Mouse (Mus musculus) brain, embryonic 18.5 days (tissue): ENCODE results near the gene Map3k19.

Experiments used
- DNase-seq: peaks from one replicate; pipeline ENCODE4 v3.0.0-alpha.2; 2012; ENCODE audit warnings: low read depth, low spot score

Gene Map3k19

DNA sequence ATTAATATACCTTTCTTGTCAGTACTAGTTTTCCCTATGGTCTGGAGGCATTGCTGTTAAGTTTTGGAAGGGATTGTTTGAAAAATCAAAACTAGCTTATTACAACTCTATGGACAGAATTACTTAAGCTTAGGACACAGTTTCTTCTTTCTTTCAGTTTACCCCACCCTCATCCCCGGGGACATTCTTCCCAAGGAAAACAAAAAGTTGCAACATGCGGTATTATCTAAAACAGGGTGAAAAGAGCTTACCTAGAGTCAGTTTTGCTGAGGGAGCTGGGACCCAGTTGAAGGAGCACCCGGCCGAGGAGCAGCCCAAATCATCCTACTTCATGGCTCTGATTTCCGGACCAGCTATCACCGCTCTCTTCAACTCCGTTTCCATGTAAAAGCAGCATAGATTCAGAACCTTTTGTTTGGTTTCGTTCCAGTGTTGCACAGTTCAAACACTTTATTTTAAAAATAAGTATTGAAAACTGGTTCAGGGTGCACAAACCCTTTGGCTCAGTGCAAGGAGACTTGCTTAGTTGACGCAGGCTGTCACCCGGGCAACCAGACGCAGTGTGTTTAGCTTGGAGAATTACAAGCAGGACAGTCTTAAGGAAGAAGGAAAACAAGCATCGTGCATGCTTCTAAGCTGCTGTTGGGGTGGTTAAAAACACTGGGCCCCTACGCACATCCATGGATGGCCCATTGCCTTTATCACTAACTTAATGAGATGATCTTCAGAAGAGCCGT lies at the start of gene Map3k19:
TSS of gene Map3k19 (minus strand) at position 546 of the 737 bp plus-strand sequence.
- DNase-seq, result no peak

DNA sequence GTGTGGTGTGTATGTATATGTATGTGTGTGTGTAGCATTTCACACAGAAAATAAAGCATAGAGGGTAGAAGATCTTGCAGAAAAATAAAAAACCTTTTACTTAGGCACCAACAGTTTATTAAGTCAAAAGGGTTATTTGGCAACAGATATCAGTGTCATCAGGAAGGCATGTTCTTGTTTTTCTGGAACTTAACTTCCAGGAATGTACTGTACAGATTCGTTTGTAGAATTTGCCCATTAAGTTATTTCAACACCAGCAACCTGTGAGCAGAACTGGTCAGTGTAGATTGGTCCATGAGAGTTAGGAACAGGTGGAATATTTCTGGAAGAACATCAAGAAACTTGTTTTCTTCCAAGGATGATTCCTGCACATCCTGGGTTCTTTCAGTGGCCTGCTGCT lies 44.6 kb upstream of the Map3k19 start:
- DNase-seq, result no peak

DNA sequence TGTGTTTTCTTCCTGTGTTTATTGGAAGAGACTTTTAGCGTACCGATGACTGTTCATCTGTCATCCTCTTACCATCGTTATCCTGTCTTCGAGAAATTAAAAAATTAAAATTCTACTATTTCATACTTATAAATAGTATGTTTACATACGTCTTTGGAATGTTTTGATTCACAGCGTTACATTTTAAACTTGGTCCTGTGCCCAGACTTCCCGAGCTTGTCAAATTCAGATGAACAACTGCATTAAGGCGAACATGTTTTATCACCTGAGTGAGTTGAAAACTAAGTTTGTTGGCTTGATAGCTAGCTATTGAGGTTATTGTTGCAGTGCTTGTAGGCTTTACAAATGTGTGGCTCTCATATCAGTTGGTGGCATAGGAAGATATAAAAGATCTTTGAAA lies 14.4 kb upstream of the Map3k19 start:
- no peak for DNase-seq

DNA sequence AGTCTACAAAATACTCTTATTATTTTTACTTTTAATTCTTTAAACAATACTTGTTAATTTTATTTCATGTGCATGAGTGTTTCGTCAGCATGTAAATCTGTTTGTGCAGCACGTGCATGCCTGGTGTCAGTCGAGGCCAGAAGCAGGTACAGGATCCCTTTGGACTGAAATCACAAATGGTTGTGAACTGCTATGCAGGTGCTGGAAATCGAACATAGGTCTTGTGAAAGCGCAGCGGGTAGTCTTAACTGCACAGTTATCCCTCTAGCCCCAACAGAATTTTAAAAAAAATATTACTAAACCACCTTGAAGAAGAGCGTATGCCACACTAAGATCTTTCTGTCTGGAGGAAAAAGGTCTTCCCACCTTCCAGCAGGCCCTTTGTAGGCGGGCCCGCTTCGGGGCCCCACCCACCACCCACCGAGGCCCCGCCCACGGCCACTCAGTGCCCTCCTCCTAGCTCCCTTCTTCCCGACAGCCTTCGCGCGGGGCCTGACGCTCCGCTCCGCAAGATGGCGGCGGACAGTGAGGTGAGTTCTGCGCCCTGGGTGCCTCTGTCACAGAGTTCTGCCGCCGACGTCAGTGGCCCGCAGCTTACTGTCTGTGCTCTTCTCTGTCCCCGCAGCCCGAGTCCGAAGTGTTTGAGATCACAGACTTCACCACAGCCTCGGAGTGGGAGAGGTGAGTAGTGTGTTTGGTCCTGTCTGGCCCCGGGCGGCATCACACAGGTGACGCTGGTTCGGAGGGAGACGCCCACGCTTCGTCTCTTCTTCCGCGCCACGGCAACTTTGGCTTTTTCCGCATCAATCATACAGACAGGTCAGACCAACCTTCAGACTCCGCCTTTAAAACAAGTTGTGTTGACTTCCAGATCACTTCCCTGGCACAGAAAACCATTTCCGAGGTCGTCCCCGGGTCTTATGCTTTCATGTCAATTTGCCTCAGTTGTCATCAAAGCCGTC lies 13.8 kb upstream of the Map3k19 start, which contains the start of gene Rab3gap1:
TSS of gene Rab3gap1 (plus strand) at position 474 of the 962 bp plus-strand sequence.
- DNase-seq, result peak; percentile 61

DNA sequence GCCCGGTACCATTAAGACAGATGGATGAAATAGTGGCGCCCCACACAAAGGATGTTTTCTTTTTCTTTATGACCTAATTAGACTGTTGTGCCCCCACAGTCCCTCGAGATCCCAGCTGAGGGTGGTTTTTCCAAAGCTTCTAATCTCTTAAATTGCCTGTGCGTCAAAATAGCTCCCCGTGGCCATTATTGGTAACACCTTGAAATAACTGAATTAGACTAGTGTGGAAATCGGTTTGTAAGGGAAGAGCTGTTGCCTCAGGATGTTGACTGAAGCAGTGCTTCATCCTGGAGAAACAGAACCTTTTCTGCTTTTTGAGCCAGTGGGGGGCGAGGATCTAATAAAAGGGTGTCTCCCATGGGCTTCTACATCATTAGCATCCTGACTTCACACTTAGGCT lies 9.0 kb upstream of the Map3k19 start:
- no peak for DNase-seq

DNA sequence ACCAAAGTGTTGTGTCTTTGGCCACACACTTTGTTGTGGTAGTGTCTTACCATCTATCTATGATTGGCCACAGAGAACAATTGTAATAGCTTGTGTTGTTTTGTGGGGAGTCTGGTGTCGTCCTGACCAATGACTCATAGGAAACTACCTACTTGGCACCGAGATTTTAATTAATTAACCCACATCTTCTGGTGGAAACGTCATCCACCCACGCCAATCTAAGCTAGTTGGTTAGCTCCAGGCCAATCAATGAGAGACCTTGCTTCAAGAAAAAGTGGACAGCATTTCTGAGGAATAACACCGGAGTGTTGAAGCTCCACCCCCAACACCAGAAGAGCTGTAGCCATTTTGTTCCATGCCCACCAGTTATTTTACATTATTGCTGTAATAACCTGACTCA lies 7.1 kb upstream of the Map3k19 start:
- DNase-seq, result no peak

DNA sequence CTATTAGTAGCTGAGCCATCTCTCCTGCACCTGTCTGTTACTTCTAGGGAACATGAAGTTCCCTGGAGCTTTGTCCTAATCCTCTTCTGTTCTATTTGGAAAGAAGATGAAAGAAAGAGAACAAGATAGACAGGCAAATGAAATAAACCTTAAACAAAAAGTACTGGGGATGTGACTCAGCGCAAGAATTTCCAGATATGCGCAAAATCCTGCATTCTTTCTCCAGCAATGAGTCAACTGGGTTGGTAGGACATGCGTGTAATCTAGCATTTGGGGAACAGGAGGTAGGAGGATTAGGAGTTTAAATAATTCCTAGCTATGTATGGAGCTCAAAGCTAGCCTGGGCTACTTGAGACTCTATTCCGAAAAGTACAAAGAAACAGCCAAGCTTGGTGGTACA lies 5.7 kb upstream of the Map3k19 start:
- no peak for DNase-seq

DNA sequence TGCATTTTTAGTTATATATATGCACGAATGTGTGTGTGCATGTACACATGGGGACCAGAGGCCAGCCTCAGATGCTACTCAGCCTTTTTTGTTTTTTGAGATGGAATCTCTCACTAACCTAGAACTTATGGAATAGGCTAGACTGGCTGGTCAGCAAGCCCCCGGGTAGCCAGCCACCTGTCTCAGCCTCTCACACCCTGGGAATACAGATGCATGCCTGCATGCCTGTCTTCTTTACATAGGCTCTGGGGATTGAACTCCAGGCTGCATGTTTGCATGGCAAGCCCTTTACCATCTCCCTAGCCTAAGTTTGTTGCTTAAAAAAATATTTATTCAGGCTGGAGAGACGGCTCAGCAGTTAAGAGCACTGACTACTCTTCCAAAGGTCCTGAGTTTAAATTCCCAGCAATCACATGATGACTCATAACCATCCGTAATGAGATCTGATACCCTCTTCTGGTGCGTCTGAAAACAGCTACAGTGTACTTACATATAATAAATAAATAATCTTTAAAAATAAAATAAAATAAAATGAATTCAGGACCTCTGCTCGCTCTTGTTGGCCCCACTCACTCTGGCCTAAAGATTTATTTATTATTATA lies 5.1 kb upstream of the Map3k19 start:
- no peak for DNase-seq

DNA sequence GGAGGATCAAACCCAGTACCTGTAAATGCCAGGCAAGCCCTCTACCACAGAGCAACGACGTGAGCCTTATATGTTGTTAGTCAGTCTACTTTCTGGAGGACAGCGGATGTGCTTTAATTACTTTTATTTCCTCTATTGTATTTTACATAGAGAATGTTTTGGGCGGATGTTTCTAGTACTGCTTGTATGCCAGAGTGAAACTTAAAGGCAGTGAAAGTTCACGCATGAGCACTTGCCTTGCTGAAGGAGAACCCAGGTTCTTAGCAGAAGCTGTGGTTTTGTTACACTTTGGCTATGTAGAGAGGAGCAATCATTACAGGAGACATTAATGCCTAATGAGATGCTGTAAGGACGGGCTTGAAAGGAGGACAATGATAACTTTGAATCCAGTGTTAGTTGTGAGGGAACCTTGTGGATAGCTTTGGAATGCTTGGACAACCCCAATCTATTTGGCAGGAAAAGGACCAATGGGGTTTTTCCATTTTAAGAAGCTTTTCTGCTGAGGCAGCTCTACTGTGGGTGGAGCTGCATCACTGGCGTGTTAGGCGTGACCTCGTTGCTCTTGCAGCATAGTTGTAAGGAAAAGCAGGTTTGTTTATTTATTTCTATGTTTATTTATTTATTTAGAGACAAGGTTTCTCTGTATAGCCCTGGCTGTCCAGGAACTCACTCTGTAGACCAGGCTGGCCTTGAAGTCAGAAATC lies 4.3 kb upstream of the Map3k19 start:
- no peak for DNase-seq

DNA sequence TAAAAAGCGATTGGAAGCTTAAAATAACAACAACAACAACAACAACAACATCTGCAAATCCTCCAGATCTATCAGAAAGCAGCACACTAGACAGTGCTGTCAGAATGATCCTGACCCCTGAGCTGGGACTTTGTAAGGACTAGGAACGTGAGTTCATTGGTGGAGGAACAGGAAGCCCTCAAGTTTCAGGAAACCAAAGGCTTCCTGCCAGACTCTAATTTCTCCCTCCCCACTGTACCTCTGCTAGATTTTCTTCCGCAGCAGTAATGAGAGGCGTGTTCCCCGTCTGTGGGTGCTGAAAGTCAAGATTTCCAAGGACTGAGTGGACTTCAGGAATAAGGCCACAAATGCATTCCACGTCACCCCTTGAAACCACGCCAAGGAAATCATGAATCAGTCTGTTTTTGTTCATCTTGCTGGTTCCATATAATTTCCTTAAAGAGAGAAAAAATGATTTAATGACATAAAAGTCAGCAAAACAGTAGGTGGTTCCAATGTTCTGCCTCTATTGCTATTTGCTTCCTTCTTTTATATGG lies 4.7 kb downstream of the Map3k19 start:
- DNase-seq, result no peak

DNA sequence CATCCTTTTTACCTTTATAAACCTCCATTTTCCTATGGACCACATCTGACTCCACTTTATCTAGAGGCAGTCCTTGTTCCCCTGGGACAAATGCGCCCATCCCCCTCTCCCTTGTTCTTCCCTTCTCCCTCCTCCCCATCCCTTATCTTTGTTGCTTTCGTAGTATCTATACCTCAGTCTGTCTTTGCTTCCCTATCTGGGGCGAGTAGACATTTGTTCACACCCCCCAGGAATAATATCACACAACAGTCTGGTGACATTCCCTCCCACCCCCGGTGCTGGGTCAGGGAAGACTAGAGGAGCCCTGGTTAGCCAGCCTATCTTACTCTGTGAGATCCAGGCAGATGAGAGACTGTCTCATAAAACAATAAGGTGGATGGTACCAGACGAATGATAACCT lies 9.4 kb downstream of the Map3k19 start:
- no peak for DNase-seq

DNA sequence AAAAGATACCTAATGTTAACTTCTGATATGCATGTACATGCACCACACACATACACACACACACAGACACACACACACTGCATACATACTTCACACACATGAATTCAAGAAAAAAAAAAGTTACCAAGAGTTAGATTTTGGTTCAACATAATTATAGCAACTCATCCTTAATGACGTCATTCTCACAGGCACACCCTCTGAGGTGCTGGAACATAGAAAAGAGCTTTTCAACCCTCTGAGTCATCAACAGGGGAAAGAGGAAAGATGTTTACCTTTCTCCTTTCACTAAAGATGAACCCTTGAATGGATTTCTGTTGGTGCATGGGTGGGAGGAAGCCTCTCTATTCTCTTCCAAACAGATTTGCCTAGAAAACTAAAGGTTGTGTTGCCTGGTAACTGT lies 16.2 kb downstream of the Map3k19 start:
- DNase-seq, result no peak

DNA sequence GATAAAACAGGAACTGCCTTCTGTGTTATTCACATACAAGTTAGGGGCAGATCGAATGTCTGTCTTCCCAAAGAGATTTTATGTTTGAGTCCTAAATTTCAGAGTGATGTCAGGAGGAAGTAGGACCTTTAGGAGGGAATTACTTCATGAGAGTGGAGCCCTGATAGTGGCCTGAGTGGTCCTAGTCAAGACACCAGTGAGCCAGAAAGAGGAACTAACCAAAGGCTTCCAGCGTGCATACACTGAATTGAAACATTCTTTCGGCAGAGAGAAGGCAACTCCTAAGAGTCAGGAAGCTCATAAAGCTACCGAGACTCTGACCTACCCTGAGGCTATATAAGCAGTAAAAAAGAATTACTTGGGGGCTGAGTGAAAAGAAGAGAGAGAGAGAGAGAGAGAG lies 18.2 kb downstream of the Map3k19 start:
- DNase-seq, result no peak

DNA sequence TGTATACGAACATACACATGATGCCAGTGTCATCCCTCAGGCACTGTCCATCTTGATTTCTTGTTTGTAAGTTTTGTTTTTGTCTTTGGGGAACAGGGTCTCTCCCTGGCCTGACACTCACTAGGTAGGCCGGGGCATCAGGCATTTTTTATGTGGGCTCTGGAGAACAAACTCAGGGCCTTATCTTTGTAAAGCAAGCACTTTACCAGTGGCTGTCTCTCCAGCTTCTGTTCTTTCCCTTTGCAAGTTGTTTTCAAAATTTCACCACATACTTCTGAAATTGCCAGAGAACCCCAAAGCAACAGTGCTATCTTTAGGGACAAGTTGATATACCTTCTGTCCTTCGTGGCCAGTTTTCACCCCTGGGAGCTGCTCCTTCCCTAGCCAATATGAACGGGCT lies 20.6 kb downstream of the Map3k19 start:
- no peak for DNase-seq

DNA sequence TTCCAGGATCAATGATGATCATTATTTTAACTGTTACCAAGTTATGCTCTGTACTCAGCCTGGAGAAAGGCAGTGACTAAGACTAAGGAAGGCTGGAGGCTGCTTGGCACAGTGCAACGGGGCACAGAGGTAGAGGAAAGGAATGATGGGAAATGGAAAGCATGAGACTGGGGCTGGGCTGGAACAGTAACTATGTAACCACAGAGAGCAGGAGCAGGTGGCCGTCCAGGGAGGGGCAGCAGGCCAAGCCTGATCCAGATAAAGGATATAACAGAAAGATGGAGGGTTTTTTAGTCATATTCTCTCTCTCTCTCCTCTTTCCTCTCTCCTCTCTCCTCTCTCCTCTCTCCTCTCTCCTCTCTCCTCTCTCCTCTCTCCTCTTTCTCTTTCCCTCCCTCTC lies 21.1 kb downstream of the Map3k19 start:
- DNase-seq, result no peak

DNA sequence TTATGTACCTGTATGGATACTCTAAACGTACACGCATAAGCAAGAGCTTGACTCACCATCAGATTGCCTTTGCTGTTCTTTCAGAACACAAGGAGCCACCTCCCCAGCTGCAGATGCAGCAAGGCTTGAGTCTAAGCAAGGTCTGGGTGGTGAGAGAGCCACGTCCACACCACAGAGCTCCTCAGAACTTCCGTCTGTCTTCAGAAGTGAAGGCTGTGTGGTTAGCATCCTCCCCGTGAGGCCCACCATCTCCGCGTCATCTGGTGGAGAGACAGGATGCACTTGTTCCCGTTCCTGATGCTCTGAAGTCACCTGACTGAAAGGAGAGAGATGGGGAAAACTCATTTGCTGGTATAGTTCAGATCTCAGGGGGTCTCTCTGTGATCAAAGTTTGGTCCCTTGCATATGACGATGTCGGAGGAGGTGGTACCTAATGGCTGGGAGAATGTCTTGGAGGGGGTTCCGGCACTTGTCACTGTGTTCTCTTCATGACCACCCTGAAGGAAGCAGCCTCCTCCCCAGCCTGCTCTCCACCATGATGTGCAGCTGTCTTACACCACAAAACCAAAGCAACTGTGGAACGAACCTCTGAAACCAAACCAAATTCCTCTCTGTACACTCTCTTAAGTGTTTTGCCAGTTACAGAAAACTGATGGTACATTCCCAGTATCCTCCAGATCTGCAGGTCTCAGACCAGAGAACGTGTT lies 24.5 kb downstream of the Map3k19 start:
- DNase-seq, result no peak

DNA sequence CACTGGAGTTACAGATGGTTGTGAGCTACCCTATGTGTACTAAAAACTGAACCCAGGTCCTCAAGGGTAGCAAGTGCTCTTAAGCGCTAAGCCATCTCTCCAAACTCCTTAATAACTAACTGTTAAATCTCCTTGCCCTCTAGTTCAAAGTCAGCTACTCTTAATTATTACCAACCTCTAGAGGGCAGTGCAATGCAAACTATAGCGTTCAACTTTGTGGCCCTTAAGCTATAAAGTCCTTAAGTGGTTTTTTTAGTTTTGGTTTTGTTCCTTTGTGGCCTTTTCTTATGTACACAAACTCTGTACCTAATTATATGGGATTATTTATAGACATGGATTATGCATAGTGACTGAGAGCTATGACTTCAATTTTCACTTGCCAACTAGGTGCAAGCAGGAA lies 27.5 kb downstream of the Map3k19 start:
- peak; percentile 2 for DNase-seq

DNA sequence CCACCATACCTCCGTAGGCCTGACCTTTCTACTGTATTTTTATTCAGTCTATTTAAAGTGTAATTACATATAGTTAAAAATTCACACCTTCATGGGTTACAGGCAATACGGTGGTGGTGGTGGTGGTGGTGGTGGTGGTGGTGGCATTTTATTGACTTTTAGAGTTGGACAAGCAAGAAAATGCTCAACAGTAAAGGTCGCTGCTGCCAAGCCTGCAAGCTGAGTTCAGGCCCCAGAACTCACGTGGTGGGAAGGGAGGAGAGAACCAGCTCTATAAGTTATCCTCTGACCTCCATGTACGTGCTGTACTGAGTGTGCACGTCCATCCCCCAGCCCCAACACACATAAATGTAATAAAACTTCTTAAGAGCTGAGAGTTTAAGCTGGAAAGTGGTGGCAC lies 38.5 kb downstream of the Map3k19 start:
- DNase-seq, result no peak

DNA sequence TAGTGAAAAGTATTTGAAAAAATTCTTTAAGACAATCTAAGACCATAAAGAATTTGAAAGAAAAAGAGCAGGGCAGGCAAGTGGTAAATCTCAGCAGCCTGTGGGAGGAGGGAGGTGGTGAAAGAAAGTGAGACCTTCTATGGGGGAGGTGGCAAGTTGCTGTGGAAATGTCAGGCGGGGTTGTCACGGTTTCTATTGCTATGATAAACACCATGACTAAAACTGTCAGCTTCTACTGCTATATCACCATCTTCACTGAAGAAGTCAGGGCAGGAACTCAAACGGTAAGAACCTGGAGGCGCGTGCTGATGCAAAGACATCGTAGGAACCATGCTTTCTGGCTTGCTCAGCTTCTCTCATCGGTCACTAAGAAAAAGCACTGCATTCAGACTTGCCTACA lies 41.9 kb downstream of the Map3k19 start:
- DNase-seq, result no peak

DNA sequence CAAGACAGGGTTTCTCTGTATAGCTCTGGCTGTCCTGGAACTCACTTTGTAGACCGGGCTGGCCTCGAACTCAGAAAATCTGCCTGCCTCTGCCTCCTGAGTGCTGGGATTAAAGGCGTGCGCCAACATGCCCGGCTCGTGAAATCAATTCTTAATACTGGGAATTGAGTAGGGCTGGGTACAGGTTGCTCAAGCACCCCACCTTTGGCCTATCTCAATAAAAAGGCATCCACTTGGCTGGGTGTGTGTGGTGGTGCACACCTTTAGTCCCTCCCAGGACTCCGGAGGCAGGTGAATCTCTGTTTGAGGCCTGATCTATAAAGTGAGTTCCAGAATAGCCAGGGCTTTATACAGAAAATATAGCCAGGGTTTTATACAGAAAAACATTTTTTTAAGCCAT lies 46.2 kb downstream of the Map3k19 start:
- DNase-seq, result no peak

DNA sequence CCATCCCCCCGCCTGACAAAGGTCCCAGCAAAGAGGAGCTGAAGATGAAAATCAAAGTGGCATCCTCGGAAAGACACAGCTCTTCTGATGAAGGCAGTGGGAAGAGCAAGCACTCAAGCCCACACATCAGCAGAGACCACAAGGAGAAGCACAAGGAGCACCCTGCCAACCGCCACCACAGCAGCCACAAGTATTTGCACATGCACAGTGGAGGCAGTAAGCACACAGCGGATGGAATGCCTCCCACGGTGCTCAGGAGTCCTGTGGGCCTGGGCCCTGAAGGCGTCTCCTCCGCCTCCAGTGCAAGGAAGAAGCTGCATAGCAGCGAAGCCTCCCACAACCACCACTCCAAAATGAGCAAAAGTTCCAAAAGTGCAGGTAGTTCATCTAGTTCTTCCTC lies 51.9 kb downstream of the Map3k19 start:
- DNase-seq, result no peak
